Mouse (Mus musculus) erythroid progenitor cell, adult 5-6 weeks (primary cell): ENCODE data around the gene Slf2. TPM values are rescaled to one million over a fixed set of nuclear protein-coding genes. Genes with fewer than 3 reads are reported as not detected.
A peak's percentile ranks its signal among the peaks of the same experiment; 100 is the strongest.

ENCODE experiments used
- ATAC-seq: replicated peaks from 2 replicates; pipeline ENCODE4 v1.8.0; 2016; ENCODE audit warnings: moderate number of reproducible peaks, mild to moderate bottlenecking, moderate TSS enrichment, inconsistent platforms; ENCODE audit not compliant: poor library complexity, low FRiP score, severe bottlenecking
- total RNA-seq, 2 experiments: library from RNA; stranded (forward) in 1 of 2; stranded (reverse) in 1 of 2; fragments of 150-400 nt in 1 of 2; fragments of 186-747, 209-891 nt in 1 of 2; gene quantifications; 2 replicates each; pipeline versions ENCODE4 v1.2.3 to v1.2.4; 2015 to 2017; ENCODE audit warnings: low replicate concordance in 2 of 2

Slf2 gene
- total RNA-seq, 2 experiments from 2014 or later, result 26.5 to 27.2 TPM

- no peak for ATAC-seq
Measured at GRCm38 (mm10) chr19:44907851-44908690, 22.9 kb upstream of the Slf2 start.

GRCm38 (mm10) chr19:44908836-44909460 lies 22.0 kb upstream of the Slf2 start:
- ATAC-seq, result no peak

DNA sequence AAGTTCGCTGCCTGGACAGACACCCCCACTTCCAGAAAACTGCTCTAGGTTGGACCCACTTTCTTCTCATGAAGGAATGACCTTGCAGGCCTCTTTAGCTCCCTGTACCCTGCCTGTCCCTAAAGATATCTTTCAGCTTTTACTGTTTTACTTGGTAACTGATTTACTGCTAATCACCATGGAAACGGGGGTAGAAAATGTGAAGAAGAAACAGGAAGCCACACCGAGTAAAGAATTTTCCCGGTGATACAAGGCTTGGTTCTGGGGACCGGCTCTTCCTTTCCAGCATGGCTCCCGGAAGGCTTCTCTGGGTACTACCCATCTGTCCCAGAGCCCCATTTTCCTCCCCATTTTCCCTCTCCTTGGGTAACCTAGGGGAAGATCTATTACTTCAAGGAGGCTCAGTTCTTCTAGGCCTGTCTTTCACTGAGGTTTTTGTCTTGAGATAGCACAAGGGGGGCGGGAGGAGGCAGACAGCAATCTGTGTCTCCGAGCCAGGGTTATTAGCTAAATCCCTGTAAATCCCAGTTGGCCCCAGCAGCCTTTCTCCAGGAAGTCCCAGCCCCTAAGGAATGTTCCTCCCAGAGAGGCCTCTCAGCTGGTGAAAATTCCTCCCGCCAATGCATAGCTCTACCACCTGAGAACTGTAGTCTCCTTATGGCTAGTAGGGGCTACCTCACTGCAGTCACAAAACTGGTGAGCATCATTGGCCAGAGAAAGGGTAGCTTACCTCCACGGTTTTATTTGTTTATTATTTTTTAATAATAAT lies 16.3 kb upstream of the Slf2 start:
- ATAC-seq, result no peak

DNA sequence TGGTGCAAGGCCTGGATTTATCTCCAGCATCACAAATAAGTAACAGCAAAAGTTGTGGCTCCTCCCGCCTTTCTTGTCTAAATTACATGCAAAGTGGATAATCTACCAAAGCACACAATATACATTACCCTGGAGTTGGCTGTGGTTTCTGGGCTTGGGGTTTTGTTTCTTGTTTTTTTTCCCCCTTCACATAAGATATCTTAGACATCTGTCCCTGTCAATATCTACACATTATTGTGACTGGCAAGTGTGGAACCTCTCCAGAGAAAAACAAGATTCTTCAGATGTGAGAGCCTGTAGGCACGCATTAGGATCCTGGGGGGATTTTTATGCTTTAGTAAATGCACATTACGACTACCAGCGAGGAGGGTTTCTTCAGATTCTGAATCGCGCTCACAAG lies 12.8 kb upstream of the Slf2 start:
- no peak for ATAC-seq

GRCm38 (mm10) chr19:44921466-44922139 lies 9.3 kb upstream of the Slf2 start:
- ATAC-seq, result no peak

DNA sequence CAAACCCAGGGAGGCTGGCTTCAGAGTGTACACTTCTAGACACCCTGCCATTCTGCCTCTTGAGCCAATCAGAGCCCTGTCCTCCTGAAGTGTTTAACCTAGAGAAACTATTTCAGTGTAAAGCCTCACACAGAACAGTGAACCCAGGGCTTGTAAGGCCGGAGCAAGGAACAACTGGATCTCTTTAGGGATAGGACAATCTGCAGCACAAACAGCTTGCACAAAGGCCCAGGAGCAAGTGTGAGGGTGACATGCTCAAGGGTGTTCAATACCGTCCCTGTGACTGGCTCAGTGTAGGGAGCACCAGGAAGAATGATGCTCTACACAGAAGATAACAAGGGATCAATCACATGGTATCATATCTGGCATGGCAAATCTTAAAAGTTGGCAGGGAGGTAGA lies 8.4 kb upstream of the Slf2 start:
- ATAC-seq, result no peak

- ATAC-seq, result no peak
Measured at GRCm38 (mm10) chr19:44924699-44925098, 6.3 kb upstream of the Slf2 start.

- no peak for ATAC-seq
Measured at GRCm38 (mm10) chr19:44926781-44927180, 4.2 kb upstream of the Slf2 start.

DNA sequence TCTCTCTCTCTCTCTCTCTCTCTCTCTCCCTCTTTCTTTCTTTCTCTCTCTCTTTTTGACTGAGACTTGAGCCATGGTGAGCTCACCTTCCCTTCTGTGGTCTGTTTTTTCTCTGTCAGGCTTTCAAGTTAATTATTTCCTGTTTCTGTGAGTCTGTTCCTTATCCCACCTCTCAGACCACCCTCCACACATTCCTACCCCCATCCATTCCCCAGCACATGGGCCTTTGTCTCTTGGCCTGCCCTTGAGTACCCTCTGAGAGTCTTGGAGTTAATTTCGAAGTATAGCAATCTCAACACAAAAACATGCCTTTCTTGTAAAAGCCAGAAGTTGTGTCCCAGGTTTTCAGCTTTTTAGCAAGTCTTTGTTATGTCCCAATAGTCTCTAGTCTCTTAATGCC lies 3.7 kb upstream of the Slf2 start:
- no peak for ATAC-seq

- ATAC-seq, result no peak
Measured at GRCm38 (mm10) chr19:44928185-44928584, 2.8 kb upstream of the Slf2 start.

DNA sequence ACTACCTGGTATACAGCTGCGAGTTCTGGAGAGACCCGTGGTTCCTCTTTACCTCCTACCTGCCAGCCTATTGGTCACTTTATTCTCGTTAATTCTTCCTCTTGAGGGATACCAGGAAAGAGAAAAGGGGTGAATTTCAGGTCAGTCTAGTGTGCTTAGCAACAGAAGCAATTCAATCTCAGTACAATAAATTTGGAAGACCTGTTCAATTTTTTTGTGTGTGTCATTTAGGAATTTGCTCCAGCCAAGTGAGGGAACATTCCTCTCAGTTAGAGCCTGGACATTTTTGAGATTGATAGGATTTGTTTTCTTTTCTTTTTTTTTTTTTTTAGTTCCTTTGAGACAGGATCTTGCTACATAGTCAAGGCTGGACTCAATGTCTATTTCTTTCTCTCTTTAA lies 1.7 kb upstream of the Slf2 start:
- ATAC-seq, result no peak

DNA sequence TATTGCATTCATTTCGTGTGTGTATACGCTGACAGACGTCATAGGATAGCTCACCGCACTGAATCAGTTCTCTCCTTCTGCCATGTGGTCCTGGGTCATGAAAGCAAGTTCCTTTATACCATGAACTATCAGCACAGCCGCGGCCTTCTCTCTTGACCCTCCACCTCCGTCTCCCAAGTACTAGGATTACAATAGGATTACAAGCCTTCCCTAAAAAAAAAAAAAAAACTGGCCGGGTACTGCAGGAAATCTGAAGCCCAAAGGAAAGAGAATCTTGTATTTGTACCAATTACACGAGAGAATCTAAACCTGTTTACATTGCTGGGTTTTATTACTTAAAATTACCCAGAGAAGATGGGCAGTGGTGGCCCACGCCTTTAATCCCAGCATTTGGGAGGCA lies 1.3 kb upstream of the Slf2 start:
- no peak for ATAC-seq

DNA sequence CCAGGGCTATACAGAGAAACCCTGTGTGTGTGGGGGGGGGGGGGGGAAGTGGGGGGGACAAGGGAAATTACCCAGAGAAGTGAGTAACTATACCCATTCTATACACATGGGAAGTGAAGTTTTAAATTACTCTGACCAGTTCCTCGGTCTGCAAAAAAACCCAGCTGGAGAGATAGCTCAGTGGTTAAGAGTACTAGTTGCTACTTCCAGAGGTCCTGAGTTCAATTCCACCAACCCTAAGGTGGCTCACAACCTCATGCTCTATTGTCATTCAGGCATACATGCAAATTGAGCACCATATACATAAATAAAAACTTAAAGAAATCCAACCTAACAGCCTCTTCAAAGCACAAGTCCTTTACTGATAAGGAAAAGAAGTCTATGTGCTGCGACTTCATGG lies 829 bp upstream of the Slf2 start:
- ATAC-seq, result no peak

- peak; percentile 89 for ATAC-seq
Measured at GRCm38 (mm10) chr19:44931454-44931759, 456 bp downstream of the Slf2 start.

DNA sequence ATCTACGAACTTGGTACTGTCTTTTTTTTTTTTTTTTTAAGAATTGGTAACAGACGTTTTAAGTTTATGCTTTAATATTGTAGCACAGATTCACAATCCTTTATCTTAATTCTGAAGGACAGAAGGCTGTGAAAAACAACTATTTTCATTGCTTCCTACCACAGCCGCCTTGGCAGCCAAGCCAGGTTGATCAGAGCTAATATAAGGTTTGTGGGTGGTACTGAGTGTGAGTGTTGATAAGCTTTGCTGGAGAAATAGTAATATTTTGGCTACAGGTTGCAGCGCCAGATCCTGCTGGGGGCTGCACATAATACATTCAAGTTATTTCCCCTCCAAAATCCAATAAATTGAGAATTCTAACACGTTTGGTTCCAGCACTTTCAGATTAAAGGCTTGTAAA lies 1.1 kb downstream of the Slf2 start:
- ATAC-seq, result peak; percentile 29; the same call in 1 of the 2 replicates

GRCm38 (mm10) chr19:44933136-44933535 lies 2.2 kb downstream of the Slf2 start:
- ATAC-seq, result no peak

- ATAC-seq, result no peak
Measured at GRCm38 (mm10) chr19:44959633-44960032, 28.7 kb downstream of the Slf2 start.

DNA sequence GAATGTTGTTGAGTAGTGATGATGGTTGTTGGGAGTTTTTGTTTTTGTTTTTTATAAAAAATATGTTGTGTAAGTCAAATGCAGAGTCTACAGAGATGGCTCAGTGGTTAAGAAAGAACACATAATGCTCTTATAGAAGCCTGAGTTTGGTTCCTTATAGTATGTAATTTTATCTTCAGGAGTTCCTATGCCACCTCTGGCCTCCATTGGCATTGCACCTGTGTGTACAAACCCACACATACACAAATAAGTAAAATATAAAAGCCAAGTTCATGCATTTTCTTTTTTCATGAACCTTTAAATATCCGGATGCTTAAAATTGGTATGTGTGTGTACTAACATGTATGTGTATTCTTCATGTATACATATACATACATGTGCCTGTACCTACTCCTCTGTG lies 35.0 kb downstream of the Slf2 start:
- no peak for ATAC-seq

DNA sequence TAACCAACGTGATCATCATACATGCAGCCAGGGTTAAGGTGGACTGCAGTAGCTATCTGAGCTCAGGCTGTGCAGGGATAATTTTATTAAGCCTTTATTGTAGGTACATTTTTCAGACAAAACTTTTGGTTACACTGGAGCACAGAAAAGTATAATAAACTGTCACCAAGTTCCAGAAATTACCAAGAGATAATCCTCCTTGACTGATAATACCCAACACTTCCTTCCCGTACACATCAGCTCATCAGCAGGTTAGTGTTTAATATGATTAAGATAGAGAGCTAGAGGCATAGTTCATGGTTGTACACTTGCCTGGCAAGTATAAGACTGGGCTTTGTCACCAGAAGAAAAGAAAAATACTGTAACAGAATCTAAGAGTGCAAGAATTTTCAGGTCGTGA lies 37.4 kb downstream of the Slf2 start:
- no peak for ATAC-seq

GRCm38 (mm10) chr19:44976636-44977035 lies 45.7 kb downstream of the Slf2 start:
- no peak for ATAC-seq
